Mouse (Mus musculus): ENCODE measurements at regions not wholly inside any gene's neighbourhood (a gene's known extent, or its start where the extent isn't known, plus 50 kb on each side); places are given as distances from the start of the nearest gene placed in this dataset.
"Not testable (repeated sequence)": the region's sequence is repeated elsewhere in the genome, so short reads cannot be mapped to it uniquely, and the experiment has no call there.

DNA sequence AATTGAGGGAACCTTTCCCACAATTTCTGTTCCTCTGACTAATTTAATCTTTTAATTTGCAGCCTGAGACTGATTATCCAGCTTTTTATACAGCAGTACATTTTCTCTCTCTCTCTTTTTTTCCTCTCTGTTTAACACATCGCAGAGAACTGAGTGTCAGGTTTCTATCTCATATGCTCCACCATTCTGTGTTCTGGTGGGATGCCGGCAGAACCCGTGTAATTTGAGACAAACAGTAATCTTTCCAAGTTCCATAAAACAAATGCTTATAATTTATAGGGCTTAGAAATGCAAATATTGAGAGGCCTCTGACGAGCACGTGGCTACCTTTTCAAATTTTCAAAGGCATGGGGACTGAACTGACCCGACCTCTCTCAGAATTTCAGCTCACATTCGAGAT lies 59.1 kb downstream of the Zbtb18 start:
- no peak for ATAC-seq (replicated peaks; ENCODE audit: low read depth, poor library complexity, severe bottlenecking)

DNA sequence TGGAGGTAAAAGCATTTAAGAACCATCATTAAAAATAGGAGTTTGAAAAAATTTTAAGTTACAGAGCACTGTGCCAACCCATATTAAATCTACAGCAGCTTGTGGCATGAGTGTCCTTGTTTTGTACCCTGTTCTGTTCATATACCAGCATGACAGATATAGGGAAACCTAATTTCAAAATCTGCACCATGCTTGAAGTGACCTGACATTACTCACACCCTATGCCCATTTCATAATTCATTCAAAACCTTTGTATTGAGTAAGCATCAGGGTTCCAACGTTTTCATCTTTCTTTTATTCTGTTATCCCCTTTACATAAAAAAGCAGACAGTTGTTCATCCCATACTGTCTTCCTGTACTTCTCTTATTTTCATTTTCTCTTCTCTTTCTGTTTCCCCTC lies 61.8 kb downstream of the Zbtb18 start:
- ATAC-seq (replicated peaks; ENCODE audit: low read depth, poor library complexity, severe bottlenecking), result no peak

DNA sequence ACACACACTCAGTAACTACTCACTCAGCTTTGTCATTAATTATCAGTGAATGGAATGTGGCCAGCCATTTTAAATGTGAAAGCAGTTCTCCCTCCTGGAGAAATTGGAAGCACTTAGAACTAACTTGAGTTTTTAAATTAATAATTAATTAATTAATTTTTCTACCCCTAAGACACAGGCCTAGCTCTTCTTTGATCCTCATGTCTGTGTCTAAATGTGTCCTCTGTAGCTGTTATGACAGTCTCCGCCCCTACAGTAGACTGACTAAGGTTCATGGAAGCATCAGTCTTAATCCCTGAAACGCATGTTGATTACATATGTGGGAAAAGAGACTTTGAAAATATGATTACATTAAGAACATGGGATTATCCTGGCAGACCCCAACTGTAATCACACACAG lies 62.6 kb downstream of the Zbtb18 start:
- ATAC-seq (replicated peaks; ENCODE audit: low read depth, poor library complexity, severe bottlenecking), result no peak

DNA sequence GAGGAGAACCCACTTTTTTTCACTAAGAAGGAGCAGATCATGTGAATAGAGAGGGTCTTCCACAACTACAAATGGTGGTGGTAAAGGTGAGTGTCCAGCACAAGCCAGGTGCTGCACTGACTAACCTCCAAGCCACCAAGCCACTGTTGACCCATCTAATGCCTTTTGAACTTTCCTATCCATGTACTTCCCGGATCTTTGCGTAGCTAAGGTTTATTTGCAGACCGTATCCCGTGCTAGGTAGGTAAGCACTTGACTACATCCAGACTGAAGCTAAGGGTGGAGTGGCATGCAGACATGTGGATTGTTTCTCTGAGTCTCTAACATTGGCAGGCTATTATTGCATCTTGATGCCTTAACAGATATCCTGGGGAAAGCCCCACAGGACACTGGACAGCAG lies 65.2 kb downstream of the Zbtb18 start:
- not testable (repeated sequence) for ATAC-seq (replicated peaks; ENCODE audit: low read depth, poor library complexity, severe bottlenecking)

DNA sequence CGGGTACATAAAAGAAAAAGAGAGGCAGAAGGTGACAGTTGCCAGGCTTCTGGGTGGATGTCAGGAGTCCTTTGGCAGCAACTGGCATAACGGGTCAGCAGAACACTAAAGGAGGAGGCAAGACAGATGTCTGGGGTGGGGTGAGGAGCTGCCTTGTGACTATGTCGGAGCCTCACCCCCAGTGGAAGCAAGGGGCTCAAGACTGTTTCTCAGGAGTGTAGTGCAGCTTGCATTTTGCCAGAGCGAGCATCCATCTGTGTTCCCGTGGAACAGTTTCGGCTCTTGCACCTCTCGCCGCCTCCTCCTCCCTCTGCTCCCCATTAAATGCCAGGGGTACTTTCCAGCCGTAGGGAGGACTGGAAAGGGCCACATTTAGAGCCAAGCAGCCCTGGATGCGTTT lies 67.6 kb downstream of the Zbtb18 start:
- ATAC-seq (replicated peaks; ENCODE audit: low read depth, poor library complexity, severe bottlenecking), result no peak

DNA sequence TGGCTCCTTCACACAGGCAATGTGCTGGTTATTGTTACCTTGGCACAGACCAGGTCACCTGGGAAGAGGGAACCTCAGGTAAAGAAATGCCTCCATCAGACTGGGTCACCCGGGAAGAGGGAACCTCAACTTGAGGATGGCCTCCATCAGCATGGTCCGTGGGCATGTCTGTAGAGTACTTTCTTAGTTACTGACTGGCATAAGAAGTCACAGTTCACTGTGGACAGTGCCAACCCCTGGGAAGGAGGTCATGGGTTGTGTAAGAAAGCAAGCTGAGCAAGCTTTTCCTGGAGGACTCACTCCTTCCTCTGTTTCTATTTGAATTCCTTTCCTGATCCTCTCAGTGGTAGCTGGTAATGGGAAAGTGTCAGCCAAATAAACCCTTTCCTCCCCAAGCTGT lies 70.0 kb downstream of the Zbtb18 start:
- ATAC-seq (replicated peaks; ENCODE audit: low read depth, poor library complexity, severe bottlenecking), result no peak

DNA sequence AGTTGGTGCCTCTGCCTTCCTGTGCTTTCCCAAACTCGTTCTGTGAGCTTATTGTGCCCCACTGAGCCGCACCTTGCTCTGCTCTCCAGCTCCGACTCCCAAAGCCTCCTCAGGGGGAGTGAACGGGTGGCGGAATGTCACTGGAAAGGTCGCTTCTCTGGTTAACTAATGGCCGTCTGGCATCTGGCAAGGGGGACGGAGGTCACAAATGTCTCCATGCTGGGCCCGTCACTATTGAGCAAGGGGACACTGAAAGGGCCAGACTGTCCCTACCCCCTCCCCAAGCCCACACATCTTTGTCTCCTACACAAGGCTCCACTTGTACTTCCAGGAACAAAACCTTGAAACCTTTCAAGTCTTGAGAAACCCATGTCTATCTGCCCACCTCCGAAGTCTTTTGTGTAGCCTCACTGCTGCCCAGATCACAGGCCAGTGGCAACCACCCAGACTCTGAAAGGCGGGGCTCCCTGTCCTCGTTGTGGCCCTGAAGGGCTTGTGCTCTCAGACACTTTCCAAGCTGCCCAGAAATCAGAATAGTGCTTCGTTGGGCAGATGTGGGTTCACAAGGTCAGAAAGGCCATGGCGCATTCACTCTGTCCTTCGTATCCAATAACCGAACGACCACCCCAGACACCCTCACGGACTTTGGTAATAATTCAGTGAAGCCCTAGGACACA lies 75.9 kb downstream of the Zbtb18 start:
- ATAC-seq (replicated peaks; ENCODE audit: low read depth, poor library complexity, severe bottlenecking), result no peak

DNA sequence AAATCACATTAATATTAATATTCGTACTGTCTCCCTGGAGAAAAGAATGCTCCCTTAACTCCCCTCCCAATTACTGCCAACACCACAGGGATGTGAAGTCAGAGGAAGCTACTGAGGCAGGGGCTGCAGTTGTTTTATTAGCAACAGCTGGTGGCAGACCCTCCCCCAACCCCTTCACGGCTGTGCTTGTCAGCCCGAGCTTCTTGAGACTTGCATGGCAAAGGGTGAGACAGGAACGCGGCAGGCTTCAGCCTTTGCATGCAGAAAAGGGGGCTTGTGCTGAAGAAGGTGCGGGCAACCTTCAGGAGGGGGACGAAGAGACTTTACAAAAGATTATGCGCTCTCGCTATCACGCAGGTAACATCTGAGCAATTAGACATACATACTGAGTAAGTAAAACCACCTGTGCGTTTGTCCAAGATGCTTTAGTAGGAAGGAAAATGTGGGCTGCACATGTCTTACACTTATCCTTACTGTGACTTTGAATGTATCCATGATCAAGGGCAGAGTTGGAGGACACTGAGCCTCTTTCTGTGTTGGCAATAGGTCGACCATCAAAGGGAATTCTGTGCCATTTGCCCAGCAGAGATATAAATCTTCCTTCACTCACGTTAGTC lies 76.9 kb downstream of the Zbtb18 start:
- no peak for ATAC-seq (replicated peaks; ENCODE audit: low read depth, poor library complexity, severe bottlenecking)

DNA sequence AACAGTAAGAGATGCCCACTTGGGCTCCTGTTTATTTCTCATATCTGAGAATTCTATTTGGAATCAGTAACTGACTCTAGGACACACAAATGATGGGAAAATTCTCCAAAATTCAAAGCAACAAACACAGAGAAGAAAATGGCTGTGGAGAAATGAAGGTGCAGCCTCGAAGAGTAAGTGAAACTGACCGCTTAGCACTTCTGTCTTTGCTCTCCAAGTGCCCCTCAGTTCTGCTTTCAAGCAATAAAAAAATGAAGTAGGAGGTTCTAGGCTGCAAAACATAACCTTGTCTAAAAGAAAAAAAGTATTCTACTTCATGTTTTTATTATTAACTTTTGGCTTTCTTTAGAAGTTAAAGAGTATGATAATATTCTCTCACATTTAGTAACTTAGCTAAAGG lies 79.0 kb downstream of the Zbtb18 start:
- ATAC-seq (replicated peaks; ENCODE audit: low read depth, poor library complexity, severe bottlenecking), result peak; percentile 58; the same call in 1 of the 2 replicates

DNA sequence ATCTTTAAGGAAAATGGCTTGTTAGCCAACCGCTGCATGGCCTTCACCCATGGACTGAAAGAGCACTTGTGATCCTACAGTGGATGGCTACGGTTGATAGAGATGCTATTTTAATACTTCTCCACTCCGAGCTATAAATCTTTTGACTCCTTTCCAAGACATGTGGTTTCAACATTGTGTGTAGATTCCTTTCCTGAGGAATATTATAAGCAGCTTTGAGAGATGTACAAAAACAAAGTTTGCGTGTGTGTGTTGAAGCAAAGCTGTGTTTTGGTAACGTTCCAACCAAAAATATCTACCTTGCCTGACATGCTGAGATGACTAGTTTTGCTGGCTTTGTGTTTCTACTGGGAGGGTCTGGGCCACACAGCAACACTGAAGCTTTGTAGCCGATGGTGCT lies 83.0 kb downstream of the Zbtb18 start:
- ATAC-seq (replicated peaks; ENCODE audit: low read depth, poor library complexity, severe bottlenecking), result no peak

DNA sequence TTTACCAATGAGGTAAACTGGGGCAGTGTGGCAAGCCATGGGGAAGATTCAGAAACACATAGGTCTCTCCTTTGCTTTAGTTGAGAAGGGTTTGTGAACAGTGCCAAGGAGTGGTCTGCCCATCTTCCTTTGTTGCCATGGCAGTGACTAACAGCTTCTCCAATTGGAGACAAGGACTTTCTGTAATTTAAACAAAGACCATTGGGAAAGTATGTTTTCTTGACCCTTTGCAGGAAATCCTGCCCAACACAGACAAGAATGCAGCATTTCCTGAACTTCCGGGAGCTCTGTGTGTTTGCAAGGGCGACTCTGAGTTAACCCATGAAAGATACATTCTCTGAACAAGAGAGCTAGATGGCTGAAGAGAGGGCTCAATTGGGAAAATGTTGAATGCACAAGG lies 89.6 kb downstream of the Zbtb18 start:
- peak; percentile 36 for ATAC-seq (replicated peaks; ENCODE audit: low read depth, poor library complexity, severe bottlenecking)

DNA sequence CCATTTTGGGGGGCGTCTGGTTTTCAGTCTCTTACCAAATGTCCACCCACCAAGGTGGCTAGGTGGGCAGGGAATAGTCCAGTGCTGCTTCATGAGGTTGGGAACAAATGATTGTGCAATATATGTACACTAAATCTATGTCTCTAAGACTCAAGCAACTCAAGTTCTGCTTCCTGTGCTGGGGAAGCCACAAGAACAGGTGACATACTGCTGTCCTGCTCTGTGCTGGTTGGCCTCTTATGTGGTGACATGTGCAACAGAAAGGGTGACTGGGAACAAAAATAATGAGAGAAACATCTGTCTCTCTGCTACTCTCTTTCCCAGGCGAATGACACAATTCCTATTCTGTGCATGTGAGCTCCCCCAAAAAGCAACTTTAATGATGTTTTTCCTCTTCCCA lies 90.5 kb downstream of the Zbtb18 start:
- peak; percentile 88 for ATAC-seq (replicated peaks; ENCODE audit: low read depth, poor library complexity, severe bottlenecking)

DNA sequence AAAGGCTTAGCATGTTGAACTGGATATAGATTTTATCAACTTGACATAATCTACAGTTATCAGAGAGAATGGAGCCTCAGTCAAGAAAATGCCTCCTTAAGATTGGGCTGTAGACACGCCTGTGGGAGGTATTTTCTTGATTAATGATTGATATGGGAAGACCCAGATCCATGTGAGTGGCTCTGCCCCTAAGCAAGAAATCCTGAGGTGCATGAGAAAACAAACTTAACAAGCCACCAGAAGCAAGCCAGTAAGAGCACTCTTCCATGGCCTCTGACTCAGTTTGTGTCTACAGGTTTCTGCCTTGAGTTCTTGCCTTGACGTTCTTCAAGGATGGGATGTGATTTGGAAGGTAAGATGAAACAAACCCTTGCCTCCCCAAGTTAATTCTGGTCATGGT lies 91.2 kb downstream of the Zbtb18 start:
- no peak for ATAC-seq (replicated peaks; ENCODE audit: low read depth, poor library complexity, severe bottlenecking)

DNA sequence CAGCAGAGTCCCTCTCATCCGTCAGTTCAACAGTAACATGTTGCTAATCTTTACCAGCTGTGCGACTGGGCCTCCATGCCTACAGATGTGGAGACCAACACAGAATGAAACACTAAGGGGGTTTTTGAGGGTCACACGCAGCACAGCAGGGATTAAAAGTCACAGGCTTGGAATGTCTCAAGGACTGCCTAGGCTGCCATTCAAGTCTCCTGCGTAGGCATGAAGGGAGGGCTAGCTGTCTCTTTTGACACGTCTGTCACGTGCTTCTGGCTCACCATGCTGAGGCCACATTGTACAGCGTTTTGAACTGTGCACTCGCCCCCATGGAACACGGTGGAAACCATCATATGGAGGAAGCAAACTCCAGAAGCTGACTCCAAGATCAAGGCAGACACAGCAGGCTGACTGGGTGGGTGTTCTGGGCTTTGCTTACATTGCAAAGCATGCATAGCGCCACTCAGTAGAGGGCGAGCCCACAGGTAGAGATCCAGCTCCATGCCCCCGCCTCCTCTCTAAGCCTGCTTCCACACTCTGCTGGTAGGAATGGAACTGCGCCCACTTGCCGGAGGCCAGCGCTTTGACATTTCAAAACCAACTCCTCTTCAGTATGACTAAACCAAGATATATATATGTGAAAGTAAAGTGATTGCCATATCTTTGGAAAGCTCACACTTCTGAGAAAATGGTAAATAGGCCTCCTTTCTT lies 103.0 kb downstream of the Zbtb18 start:
- ATAC-seq (replicated peaks; ENCODE audit: low read depth, poor library complexity, severe bottlenecking), result no peak

DNA sequence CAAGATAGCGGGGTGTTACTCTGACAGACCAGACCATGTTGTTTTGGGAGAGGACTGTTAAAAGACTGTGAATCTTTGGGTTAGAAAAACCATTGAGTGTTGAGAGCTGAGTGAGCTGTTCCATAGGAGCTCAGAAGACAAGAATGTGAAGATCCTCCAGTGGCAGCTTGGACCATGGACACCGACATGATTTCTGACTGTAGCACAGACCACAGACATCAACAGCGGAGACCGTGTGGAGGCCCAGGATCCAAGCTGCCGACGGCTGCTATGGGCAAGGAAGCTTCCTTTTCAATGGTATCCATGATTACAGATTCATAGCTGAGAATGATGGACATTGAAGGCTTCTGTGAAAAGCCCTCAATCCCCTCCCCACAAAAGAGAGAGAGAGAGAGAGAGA lies 105.6 kb downstream of the Zbtb18 start:
- ATAC-seq (replicated peaks; ENCODE audit: low read depth, poor library complexity, severe bottlenecking), result no peak

DNA sequence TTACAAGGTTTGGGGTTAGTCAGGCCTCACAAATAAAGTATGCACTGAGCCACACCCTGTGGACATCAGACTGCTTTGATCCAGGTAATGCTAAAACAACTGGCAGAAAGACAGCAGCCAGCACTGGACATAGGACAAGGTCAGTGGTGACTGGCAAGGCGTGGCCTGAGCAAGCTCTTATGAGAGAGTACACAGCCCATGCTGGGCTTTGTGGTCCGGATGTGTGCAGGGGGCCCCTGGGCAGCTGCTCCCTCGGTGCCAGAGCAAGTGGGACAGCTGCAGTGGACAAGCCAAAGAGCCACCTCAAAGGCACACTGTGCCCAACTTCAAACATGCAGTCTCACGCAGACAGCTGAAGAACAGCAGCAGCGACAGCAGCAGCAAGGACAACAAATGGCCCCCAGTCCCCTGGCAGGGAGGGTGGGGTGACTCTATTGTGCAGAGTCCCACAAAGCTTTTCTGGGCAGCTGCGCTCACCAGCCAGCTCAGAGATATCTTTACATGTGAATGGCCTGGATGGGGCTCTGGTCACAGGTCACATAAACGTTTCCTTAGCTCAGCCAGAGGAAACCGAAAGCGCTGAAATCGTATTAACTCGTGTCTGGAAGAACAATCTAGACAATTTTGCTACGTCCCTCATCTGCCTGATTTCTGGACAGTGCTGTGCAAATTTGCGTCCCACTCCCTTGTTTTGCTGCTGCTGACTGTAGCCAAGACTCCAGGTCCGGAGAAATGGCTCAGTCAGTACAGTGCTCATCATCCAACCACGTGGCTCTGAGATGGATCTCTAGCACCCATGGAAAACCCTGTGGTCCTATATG lies 113.5 kb downstream of the Zbtb18 start:
- peak; percentile 50 for ATAC-seq (replicated peaks; ENCODE audit: low read depth, poor library complexity, severe bottlenecking)

DNA sequence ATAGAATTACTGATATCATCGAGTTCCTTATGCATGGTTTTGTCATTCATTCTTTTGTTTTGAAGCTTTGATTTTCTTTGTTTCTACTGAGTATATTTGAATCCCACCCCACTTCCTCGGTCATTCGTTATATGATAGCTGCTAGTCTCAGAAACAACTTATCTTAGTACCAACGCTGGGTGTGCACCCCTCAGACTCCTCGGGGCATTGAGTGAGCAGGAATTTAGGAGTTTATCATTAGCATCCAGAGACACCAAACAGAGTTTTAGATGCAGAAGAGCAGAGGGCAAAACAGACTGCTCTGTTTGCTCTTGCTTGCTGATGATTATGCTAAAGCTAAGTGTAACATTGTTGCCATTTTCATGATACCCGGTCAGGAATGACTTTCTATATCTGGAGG lies 115.3 kb downstream of the Zbtb18 start:
- ATAC-seq (replicated peaks; ENCODE audit: low read depth, poor library complexity, severe bottlenecking), result no peak

DNA sequence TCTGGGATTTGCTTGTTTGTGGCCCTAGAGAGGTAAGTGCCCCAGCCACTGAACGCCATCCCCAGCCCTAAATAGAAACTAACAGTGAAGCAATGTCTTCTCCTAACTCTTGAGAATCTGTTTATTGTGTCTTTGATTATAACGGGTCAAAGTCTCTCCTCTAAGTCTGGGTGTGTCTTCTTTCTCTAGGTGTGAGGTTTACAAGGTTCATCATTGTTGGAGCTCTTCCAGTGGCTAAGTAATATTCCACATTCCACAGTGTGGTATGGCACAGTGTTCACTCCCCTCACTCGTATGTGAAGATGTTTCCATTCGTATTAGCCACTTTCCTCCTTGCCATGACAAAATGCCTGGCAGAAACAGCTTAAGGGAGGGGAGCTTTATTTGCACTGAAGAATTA lies 115.7 kb downstream of the Zbtb18 start:
- no peak for ATAC-seq (replicated peaks; ENCODE audit: low read depth, poor library complexity, severe bottlenecking)

DNA sequence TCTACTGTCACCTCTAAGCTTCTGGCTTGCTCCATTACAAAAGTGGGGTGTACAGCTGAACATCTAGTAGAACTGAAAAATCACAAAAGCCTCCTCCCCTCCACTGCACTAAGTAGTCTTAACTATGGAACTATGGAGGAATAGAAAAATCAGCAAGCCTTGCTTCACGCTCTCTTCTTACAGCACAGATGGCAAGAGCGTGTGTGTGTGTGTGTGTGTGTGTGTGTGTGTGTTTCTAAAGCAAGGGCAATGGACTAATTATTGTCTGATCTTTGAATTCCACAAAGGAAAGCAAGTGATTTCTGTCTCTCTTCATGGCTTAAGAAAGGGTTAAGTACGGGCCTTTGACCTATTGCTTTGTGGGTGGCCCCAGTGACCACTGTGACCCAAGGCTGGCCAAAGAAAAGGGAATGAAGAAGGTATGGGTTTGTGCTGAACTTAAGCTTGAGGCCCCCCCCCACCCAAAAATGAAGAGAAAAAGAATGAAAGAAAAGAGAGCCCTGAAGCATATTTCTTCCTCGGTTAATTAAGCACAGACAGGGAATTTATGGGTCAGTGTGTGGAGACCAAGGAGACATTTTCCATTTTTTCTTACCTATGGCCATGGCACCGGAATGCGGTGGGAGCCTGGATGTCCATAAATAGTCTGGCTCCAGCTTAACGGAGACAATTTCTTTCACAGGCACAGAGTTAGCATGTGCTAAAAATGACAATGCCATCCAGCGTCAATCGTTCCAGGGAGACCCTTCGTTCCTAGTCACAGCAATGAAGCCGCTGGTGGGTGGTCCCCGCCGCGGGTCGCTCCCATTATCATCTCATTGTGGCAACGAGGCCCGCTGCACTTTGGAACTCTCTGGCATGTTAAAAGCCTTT lies 119.8 kb downstream of the Zbtb18 start:
- no peak for ATAC-seq (replicated peaks; ENCODE audit: low read depth, poor library complexity, severe bottlenecking)

DNA sequence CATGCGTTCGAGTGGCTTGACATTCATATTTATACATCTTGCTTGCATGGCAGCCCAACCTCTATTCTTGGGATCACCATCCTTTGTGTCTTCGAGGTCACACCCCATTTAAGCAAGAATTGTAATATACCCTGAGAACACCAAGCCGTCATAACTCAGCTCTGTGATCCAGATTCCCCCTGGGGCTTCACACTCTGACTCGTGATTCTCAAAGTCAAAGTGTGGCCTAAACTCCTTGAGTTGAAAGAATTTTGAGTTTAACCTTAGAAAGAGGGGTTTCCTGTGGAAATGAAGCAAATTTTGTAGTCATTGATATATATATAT lies 120.4 kb downstream of the Zbtb18 start:
- ATAC-seq (replicated peaks; ENCODE audit: low read depth, poor library complexity, severe bottlenecking), result no peak

Measured in common myeloid progenitor, adult 5-6 weeks (primary cell).